Mouse (Mus musculus) CH12.LX (cell line): ENCODE results near the gene Vps41. TPM values are rescaled to one million over a fixed set of nuclear protein-coding genes. Genes with fewer than 3 reads are reported as not detected.

Experiments used
- DNase-seq: peaks from one replicate; pipeline ENCODE4 v3.0.0-alpha.2; 2013; ENCODE audit errors: extremely low read depth
- H3K27ac ChIP-seq: 2 replicates; pipeline ENCODE4 v1.5.1; 2012; ENCODE audit warnings: low read depth, mild to moderate bottlenecking, control low read depth, moderate library complexity; ENCODE audit not compliant: insufficient read depth
- H3K27me3 ChIP-seq: replicated peaks from 2 replicates; pipeline ENCODE3; 2012; ENCODE audit warnings: inconsistent platforms
- H3K36me3 ChIP-seq, 2 experiments: replicated peaks in 1 of 2; 2 replicates each; pipeline versions ENCODE3 to v1.6.1; 2012; ENCODE audit warnings: inconsistent platforms in 1 of 2, low read length in 1 of 2, mild to moderate bottlenecking in 1 of 2, mixed read lengths in 1 of 2, moderate library complexity in 1 of 2; ENCODE audit not compliant: control insufficient read depth in 1 of 2, insufficient read depth in 1 of 2
- H3K4me1 ChIP-seq, 2 experiments: 2 replicates each; pipeline ENCODE4 v1.6.1; 2012; ENCODE audit warnings: inconsistent platforms in 1 of 2, moderate library complexity in 1 of 2; ENCODE audit not compliant: insufficient read depth in 2 of 2, control insufficient read depth in 1 of 2
- H3K4me2 ChIP-seq: 2 replicates; pipeline ENCODE4 v1.6.1; 2012; ENCODE audit warnings: low read depth, mild to moderate bottlenecking, control low read depth; ENCODE audit not compliant: poor library complexity, insufficient read depth, severe bottlenecking
- H3K4me3 ChIP-seq, 3 experiments: fragments of 150-350 bp in 1 of 3; sonication (generic) in 1 of 3; replicated peaks in 1 of 3; 2 replicates each; pipeline versions ENCODE3 to v1.5.1; 2011 to 2012; ENCODE audit warnings: low read depth in 2 of 3, low read length in 2 of 3, mild to moderate bottlenecking in 2 of 3, moderate library complexity in 2 of 3, control low read depth in 1 of 3, improper control_type of control experiment in 1 of 3, inconsistent platforms in 1 of 3, mixed read lengths in 1 of 3; ENCODE audit not compliant: poor library complexity in 1 of 3
- H3K79me2 ChIP-seq: replicated peaks from 2 replicates; pipeline ENCODE4 v1.6.1; 2012; ENCODE audit warnings: mild to moderate bottlenecking, moderate library complexity; ENCODE audit not compliant: control insufficient read depth, poor library complexity, insufficient read depth, severe bottlenecking; ENCODE audit errors: extremely low read depth
- H3K9ac ChIP-seq: 2 replicates; pipeline ENCODE4 v1.6.1; 2012; ENCODE audit warnings: low read depth, mild to moderate bottlenecking, control low read depth, moderate library complexity; ENCODE audit not compliant: insufficient read depth
- H3K9me3 ChIP-seq: replicated peaks from 2 replicates; pipeline ENCODE3; 2012; ENCODE audit warnings: low read length, inconsistent platforms, mixed read lengths
- BHLHE40 ChIP-seq: IDR thresholded peaks from 2 replicates; pipeline ENCODE4 v1.6.1; 2011; ENCODE audit warnings: mild to moderate bottlenecking, low read depth, low read length, improper control_type of control experiment
- CHD1 ChIP-seq: IDR thresholded peaks from 2 replicates; pipeline ENCODE4 v1.6.1; 2012; ENCODE audit warnings: low read depth, low read length, improper control_type of control experiment, inconsistent platforms
- CHD2 ChIP-seq: IDR thresholded peaks from 2 replicates; pipeline ENCODE4 v1.6.1; 2011; ENCODE audit warnings: low read length, improper control_type of control experiment
- CTCF ChIP-seq, 2 experiments: IDR thresholded peaks in 1 of 2; conservative IDR thresholded peaks in 1 of 2; 2 replicates each; pipeline ENCODE4 v1.5.1; 2011 to 2012; ENCODE audit warnings: low read depth in 2 of 2, low read length in 2 of 2, improper control_type of control experiment in 1 of 2, inconsistent platforms in 1 of 2, mild to moderate bottlenecking in 1 of 2, moderate library complexity in 1 of 2
- ELF1 ChIP-seq: IDR thresholded peaks from 2 replicates; pipeline ENCODE4 v1.6.1; 2014; ENCODE audit warnings: low read depth, mild to moderate bottlenecking, inconsistent platforms, low read length, improper control_type of control experiment
- EP300 ChIP-seq: IDR thresholded peaks from 2 replicates; pipeline ENCODE4 v1.6.1; 2011; ENCODE audit warnings: low read length, improper control_type of control experiment
- ETS1 ChIP-seq: conservative IDR thresholded peaks from 2 replicates; pipeline ENCODE4 v1.6.1; 2012; ENCODE audit warnings: low read depth, mild to moderate bottlenecking, inconsistent platforms, low read length, improper control_type of control experiment, moderate library complexity
- GABPA ChIP-seq: IDR thresholded peaks from 2 replicates; pipeline ENCODE4 v1.6.1; 2012; ENCODE audit warnings: low read depth, low read length, improper control_type of control experiment, inconsistent platforms; ENCODE audit not compliant: insufficient replicate concordance
- IRF4 ChIP-seq: IDR thresholded peaks from 2 replicates; pipeline ENCODE4 v1.6.1; 2014; ENCODE audit warnings: low read depth, mild to moderate bottlenecking, inconsistent platforms, low read length, improper control_type of control experiment
- KAT2A ChIP-seq: IDR thresholded peaks from 2 replicates; pipeline ENCODE4 v1.6.1; 2012; ENCODE audit warnings: low read length, improper control_type of control experiment, inconsistent platforms; ENCODE audit not compliant: insufficient replicate concordance
- MAFK ChIP-seq: IDR thresholded peaks from 2 replicates; pipeline ENCODE4 v1.6.1; 2011; ENCODE audit warnings: low read length, improper control_type of control experiment; ENCODE audit not compliant: insufficient replicate concordance
- MAX ChIP-seq: IDR thresholded peaks from 2 replicates; pipeline ENCODE4 v1.6.1; 2011; ENCODE audit warnings: low read length, improper control_type of control experiment
- MYC ChIP-seq: IDR thresholded peaks from 2 replicates; pipeline ENCODE4 v1.6.1; 2011; ENCODE audit warnings: low read depth, mild to moderate bottlenecking, improper control_type of control experiment, low read length
- NELFE ChIP-seq: IDR thresholded peaks from 2 replicates; pipeline ENCODE4 v1.6.1; 2011; ENCODE audit warnings: low read depth, low read length, improper control_type of control experiment
- PAX5 ChIP-seq: IDR thresholded peaks from 2 replicates; pipeline ENCODE4 v1.6.1; 2012; ENCODE audit warnings: low read length, inconsistent platforms, mixed read lengths
- RAD21 ChIP-seq: IDR thresholded peaks from 2 replicates; pipeline ENCODE4 v1.6.1; 2011; ENCODE audit warnings: low read depth, mild to moderate bottlenecking, low read length, improper control_type of control experiment, moderate library complexity
- SIN3A ChIP-seq: IDR thresholded peaks from 2 replicates; pipeline ENCODE4 v1.6.1; 2012; ENCODE audit warnings: low read length, improper control_type of control experiment, inconsistent platforms
- TCF12 ChIP-seq: IDR thresholded peaks from 2 replicates; pipeline ENCODE4 v1.6.1; 2014; ENCODE audit warnings: low read depth, mild to moderate bottlenecking, inconsistent platforms, low read length, improper control_type of control experiment
- ZKSCAN1 ChIP-seq: IDR thresholded peaks from 2 replicates; pipeline ENCODE4 v1.6.1; 2012; ENCODE audit warnings: low read depth, inconsistent platforms, low read length, improper control_type of control experiment, borderline replicate concordance
- ZNF384 ChIP-seq: IDR thresholded peaks from 2 replicates; pipeline ENCODE4 v1.6.1; 2012; ENCODE audit warnings: low read depth, low read length, improper control_type of control experiment, inconsistent platforms
- dilution Hi-C: fragments of 300-500 bp; cut with MboI; formaldehyde crosslinking; loops from 2 replicates; pipeline ENCODE4 v1.14.3; 2020; ENCODE audit warnings: low sequenced_read_pairs; ENCODE audit not compliant: extremely low pct_unique_long_range_greater_than_20kb, extremely low pct_ligation_motif_present
- in situ Hi-C: fragments of 300-500 bp; cut with MboI; formaldehyde crosslinking; loops from 3 replicates; pipeline ENCODE4 v1.14.3; 2019; ENCODE audit warnings: low sequenced_read_pairs, low pct_ligation_motif_present, low pct_unique_long_range_greater_than_20kb, mixed read lengths
- polyA plus RNA-seq: library from polyadenylated mRNA; unstranded; fragments of >175 nt; gene quantifications from 2 replicates; pipeline ENCODE4 v1.2.1, GENCODE M21; 2012; ENCODE audit warnings: low read depth; ENCODE audit not compliant: insufficient read length
- total RNA-seq, 2 experiments: library from RNA; depleted of rRNA; stranded (reverse); fragments of 300-350 nt in 1 of 2; fragments of >200 nt in 1 of 2; gene quantifications; 2 replicates each; pipeline ENCODE4 v1.2.3; 2012 to 2014

The Vps41 gene
- total and polyA plus RNA-seq, 3 experiments = 41.7 to 59.2 (median 48.1) TPM

DNA sequence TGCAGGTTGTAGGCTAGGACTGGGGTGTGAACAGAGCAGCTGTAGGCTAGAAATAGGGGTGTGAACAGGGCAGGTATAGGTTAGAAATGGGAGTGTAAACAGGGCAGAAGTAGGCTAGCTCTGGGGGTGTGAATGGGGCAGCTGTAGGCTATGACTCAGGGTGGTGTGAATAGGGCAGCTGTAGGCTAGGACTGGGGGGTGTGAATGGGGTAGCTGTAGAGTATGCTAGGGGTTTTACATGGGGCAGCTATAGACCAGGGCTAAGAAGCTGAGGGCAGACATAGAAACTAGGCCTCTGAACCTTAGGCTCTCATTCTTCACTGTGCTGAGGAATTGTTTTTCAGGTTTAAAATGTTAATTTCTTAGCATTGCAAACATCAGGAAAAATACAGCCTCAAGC, 132.5 kb downstream of the Vps41 start:
- Histone ChIP-seq H3K4me2 (no peak overlapping the region), H3K4me3 (no peak overlapping the region), H3K79me2 (no peaks in the 10 kb centered on the region), H3K9ac (no peak overlapping the region), H3K27ac (no peak overlapping the region), H3K4me1 (peaks cover 5 to 20% of the 10 kb centered on the region in 2 experiments; a peak in 3 of 4 replicates), H3K9me3 (no peaks in the 10 kb centered on the region), H3K36me3 (peaks cover 27 to 83% of the 10 kb centered on the region in 2 experiments), H3K27me3 (no peaks in the 10 kb centered on the region)
- no peak for DNase-seq
- dilution Hi-C loops = no loop called here
- TF ChIP-seq NELFE (no peak), ZNF384 (no peak)
- in situ Hi-C loops = no loop called here

DNA sequence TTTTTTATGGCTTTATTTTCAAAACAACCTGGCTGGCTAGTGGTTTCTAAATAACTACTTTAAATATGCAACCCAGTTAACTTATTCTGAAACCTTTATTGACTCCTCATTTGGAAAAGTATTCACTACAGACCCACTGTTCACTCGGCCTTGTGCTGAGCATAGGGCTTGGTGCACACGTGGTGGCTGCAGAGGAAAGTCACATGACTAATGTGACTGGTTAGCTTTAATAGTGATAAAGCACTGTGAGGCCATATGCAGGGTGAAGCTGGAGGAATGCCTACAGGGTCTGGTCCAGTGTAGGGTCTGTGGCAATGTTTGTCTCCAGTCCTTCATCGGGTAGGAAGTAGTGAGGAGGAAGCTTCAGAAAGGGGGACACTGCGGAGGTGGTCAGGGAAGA, 134.1 kb downstream of the Vps41 start:
- Histone ChIP-seq H3K27me3 (no peaks in the 10 kb centered on the region), H3K36me3 (peaks cover 27 to 81% of the 10 kb centered on the region in 2 experiments), H3K4me1 (peaks cover 5 to 14% of the 10 kb centered on the region in 2 experiments; a peak in 2 of 4 replicates), H3K4me2 (no peak overlapping the region), H3K4me3 (no peak overlapping the region), H3K27ac (no peak overlapping the region), H3K9me3 (no peaks in the 10 kb centered on the region), H3K79me2 (no peaks in the 10 kb centered on the region), H3K9ac (no peak overlapping the region)
- DNase-seq = no peak
- dilution Hi-C loops (no loop called here), in situ Hi-C loops (no loop called here)
- TF ChIP-seq CHD2 (no peak), ETS1 (no peak), KAT2A (no peak), GABPA (no peak), ELF1 (no peak), EP300 (no peak), SIN3A (no peak), ZKSCAN1 (no peak), CHD1 (no peak), MYC (no peak), BHLHE40 (no peak), MAFK (no peak), MAX (no peak), PAX5 (no peak), CTCF (conservative IDR thresholded peaks at IDR 0.05 in 1 of 2, IDR thresholded peaks at IDR 0.05 in 1 of 2; ENCODE audit: low read depth in 2 of 2, low read length in 2 of 2) (no peak), RAD21 (no peak), IRF4 (no peak), TCF12 (no peak), NELFE (no peak), ZNF384 (no peak)
